Mouse (Mus musculus) thymus, postnatal 14 days (tissue): Measurements from ENCODE around the gene Polr1a.
"Not testable (repeated sequence)": the region's sequence is repeated elsewhere in the genome, so short reads cannot be mapped to it uniquely, and the experiment has no call there.

Source experiments
- DNase-seq: peaks from one replicate; pipeline ENCODE4 v3.0.0; 2021

Gene Polr1a

GRCm38 (mm10) chr6:71908481-71909381 is at the start of gene Polr1a, which contains the start of gene Ptcd3:
TSS of gene Polr1a (plus strand) at chr6:71909053.
TSS of gene Ptcd3 (minus strand) at chr6:71908750.
- DNase-seq = peak; percentile 93

- no peak for DNase-seq
Observed at GRCm38 (mm10) chr6:71867751-71868150, 41.1 kb upstream of the Polr1a start.

DNA sequence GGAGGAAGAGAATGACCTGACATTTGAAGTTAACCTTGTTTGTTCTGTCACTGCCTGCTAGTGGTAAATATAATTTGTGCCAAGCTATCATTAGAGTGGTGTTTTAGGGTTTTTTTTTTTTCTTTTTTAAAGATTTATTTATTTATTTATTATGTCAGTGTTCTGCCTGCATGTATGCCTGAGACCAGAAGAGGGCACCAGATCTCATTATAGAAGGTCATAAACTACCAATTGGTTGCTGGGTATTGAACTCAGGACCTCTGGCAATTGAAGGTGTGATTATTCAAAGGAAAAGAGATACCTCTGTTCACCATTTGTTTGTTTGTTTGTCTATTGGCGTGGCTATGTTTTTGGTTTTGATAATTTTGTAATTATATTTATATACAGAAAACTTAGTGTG is 40.0 kb upstream of the Polr1a start:
- DNase-seq = peak; percentile 24

GRCm38 (mm10) chr6:71871396-71871795 is 37.5 kb upstream of the Polr1a start:
- peak; percentile 59 for DNase-seq

DNA sequence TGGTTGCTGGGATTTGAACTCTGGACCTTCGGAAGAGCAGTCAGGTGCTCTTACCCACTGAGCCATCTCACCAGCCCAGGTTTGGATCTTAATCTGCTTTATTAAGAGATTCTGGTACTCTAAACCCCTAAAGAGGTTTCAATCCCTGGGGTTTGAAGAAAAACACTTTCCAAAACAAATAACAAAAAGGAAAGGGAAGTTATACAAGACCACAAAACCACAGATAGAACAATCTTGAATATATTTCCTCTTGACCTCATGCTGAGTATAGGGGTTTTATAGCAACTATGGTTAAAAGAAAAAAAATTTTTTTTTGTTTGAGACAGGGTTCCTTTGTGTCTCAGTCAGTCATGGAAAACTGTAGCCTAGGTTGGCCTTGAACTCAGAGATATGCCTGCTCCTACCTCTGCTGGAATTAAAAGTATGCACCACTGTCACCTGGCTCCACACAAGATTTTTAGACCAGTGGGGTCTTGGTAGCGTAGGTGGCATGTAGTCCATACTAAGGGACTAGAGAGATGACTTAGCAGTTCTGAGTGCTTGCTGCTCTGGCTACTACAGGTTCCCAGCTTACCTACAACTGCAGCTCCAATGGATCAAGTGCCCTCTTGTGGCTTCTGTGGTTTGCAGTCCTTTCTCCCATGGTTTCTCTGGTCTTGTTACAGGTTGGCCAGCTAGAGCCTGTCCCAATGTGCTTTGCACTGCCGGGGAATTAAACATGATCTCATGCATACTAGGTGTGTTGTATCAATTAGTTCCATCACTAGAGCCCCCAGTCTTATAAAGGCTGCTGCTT is 30.7 kb upstream of the Polr1a start:
- no peak for DNase-seq

DNA sequence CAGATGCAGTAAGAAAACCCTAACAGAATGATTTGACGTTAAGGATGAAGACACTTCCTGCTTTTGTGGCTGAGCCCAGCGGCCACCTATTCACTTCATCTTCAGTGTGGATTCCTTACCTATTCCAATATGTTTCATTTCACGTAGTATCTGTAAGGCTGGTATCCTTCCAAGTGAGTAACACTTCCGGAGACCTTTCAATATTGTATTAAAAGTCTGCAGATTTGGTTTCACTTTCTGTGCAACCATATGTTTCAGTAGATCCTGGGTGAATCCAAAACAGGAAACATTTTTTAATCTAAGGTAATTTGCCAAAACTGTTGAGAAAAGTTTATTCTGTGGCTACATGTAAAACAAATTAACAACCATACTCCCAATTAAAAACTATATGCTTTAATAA is 15.6 kb upstream of the Polr1a start:
- DNase-seq = no peak

- no peak for DNase-seq
Observed at GRCm38 (mm10) chr6:71907702-71908235, 1.1 kb upstream of the Polr1a start.

GRCm38 (mm10) chr6:71909384-71909783 is 531 bp downstream of the Polr1a start:
- DNase-seq = no peak

DNA sequence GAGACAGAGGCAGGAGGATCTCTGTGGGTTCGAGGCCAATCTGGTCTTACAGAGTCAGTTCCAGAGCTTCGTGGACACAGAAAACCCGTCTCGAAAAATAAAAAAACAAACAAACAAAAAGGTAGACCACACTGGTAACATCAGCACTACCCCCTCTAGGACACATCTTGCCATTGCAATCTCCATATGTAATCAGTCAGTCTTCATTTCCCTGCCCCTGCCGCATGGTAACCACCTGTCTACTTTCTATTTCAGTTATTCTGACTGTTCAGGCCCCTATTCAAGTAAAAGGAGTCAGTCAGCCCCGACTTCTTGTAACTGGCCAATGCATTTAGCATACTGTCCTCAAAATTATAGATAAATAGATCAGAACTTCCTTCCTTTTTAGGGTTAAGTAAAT is 987 bp downstream of the Polr1a start:
- peak; percentile 20 for DNase-seq

DNA sequence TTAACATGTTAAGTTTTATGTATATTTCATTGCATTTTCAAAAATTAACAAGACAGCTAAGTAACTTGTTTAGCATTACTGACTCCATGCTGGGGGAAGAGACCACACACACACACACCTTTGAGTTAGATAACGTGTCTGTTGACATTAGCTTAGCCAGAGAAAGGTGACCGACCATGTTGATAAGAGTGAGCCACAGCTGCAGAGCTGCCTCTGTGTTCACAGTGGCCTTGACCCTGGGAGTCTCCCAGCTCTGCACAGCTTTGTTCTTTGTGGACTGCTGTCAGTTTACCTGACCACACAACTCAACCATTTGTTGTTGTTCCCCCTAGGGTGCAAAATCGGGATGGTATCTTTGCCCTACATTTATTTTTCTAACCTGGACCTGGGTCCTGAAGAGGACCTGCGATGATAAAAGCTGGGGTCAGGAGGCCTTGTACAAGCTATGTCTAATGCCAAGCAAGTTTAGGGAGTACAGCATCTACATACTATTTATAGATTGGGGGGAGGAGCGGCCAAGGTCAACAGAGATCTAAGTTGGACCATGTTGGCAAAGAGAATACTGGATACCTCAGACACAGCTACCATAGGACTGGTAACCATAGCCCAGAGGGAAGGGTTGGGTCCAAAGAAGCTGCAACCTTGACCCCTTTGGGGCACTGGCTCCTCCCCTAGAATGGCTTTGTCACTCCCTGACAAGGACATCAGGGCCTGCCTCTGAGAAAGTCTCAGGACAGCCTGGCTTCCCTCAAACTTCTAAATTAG is 3.0 kb downstream of the Polr1a start:
- DNase-seq = no peak

GRCm38 (mm10) chr6:71920752-71921151 is 11.9 kb downstream of the Polr1a start:
- DNase-seq = peak; percentile 25

DNA sequence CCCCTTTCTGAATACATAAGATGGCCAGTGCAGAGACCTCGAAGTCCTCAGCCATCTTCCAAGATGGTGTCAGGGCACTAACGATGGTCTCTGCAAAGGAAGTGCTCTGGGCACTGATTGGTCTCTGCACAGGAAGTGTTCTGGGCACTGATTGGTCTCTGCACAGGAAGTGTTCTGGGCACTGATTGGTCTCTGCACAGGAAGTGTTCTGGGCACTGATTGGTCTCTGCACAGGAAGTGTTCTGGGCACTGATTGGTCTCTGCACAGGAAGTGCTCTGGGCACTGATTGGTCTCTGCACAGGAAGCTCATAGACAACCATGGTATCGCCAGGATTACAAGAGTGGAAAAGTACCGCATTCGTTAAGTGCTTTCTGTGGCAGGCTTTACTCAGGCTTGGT is 16.4 kb downstream of the Polr1a start:
- DNase-seq = not testable (repeated sequence)

DNA sequence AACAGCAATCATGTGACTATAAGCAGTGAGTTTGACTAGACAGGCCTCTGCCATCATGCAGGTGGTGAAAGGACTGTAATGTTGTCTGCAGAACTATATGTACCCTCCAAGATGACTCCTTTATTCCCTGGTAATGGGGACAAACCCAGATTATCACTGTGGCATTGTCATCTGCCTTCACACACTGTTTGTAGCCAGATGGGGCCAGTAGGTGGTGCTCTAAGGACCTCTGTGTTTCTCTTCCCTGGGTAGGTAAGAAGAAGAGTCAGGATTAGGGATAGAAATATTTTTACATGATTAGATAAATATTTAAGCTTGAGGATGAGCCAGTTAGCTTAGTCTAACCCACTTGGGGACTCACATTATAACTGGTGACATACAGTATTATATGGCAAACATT is 19.1 kb downstream of the Polr1a start:
- DNase-seq = peak; percentile 43

DNA sequence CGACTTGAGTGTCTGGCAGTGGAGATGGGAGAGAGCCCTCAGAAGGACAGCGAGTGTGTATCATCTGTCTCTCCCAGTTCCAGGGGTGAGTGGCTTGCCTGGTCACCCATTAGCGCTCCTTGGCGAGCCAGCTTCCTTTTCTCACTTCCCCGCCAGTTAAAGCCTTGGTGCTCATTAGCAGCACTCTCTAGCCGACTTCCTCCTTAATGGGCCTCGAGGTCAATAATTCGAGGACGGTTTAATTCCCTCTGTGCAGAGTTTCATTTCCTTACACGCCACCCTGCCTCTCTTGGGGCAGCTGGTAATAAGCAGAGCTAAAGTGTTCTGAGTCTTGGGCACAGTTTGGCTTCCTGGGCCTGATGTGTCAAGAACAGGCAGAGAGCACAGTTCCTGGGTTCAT is 21.2 kb downstream of the Polr1a start:
- no peak for DNase-seq

- DNase-seq = no peak
Observed at GRCm38 (mm10) chr6:71930830-71931437, 22.1 kb downstream of the Polr1a start.

DNA sequence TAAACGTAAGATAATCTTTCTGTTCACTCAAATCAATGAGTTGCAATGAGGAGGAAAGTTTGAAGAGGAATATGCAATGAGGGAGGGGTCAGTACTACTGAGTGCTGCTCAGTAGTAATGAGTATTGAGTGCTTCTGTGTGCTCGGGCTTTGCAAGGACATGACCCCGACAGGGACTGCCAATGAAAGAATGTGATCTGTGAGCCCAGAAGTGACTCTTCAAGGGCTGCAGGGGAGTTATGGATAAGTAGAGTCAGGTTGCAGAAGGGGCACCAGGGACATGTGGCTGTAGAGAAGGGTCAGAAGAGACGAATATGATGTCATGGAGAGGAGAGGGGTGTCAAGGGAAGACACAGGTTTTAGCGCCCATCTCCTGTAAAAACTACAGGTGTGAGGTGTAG is 23.5 kb downstream of the Polr1a start:
- DNase-seq = no peak

DNA sequence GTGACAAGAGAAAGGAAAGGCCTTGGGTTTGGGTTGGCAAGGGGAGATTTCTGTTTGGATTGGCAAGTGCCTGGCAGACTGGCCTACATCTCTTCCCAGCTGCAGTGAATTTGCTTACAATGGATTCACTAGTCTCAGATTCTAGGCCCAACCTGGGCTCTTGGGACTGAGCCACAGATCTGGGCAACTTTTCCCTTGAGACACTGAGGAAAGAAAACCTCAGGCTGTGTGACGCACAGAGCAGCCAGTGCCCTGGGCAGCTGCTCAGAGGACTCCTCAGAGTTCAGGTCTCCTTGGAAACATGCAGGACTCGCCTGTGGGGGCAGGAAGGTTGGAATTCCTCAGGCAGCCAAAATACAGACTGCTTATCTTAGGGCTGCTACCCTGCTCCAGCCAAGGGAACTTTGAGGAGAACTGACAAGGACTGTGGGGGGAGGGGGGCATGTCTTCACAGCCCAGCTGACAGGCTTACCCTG is 25.3 kb downstream of the Polr1a start:
- DNase-seq = no peak

DNA sequence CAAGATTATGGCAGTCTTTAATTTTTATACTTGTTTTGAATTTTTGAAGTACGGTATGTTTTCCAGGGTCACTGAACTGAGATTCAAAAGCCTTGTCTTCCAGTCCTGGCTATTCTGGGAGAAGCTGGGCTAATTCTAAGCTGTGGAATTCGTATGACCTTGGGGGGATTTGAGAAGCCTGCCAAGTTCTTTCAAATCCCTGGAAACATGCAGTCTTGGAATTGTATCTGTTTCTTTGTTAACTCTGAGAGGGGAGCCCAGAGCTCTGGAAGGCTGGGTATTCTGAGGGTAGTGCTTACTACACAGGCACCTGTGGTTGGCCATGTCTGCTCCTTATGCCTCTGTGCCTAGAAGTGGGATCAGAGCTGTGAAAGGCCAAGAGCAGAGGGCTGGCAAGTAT is 26.9 kb downstream of the Polr1a start:
- no peak for DNase-seq

GRCm38 (mm10) chr6:71940912-71941311 is 32.1 kb downstream of the Polr1a start:
- DNase-seq = no peak

DNA sequence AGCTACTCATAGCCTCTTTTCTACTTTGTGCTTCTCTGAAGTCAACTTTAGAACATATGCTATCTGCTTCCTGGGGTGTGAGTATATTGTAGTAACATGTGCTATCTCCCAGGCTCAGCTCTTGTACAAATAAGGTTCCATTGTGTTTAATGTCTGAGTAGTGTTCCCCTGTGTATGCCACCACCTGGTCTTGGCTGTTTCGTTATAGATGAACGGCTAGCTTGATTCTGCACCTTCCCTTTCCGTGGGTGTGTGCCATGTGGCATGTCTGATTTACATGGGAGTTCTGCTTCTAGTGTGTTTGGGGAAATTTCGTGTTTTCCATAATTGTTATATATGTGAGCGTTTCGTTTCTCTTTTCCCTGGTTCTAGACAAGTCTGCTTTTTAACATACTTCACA is 36.2 kb downstream of the Polr1a start:
- DNase-seq = no peak

DNA sequence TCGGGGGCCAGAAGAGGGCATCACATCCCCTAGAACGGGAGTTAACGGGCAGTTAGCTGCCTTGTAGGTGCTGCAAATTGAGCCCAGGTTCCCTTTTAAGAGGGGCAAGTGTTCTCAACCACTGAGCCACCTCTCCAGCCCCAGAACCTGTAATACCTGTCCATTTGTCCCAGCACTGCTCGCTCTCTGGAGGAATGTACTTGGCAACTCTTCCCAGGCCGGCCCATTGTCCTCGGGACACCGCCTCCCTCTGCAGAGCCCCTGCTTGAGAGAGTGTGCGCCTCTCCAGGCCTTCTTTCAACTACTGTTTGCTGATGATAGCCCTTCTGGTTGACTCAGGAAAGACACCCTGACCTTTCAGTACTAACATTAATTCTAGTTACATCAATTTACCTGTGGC is 37.3 kb downstream of the Polr1a start:
- no peak for DNase-seq

- DNase-seq = no peak
Observed at GRCm38 (mm10) chr6:71949721-71950120, 40.9 kb downstream of the Polr1a start.
